Mouse (Mus musculus) macrophage (primary cell): Measurements from ENCODE around the gene Camk2n1. TPM values are rescaled to one million over a fixed set of nuclear protein-coding genes. Genes with fewer than 3 reads are reported as not detected.
"Not testable (repeated sequence)": the region's sequence is repeated elsewhere in the genome, so short reads cannot be mapped to it uniquely, and the experiment has no call there.

Experiments
- H3K27ac ChIP-seq: fragments of 350-480 bp; formaldehyde crosslinking; 2 replicates; pipeline ENCODE4 v1.9.0; 2021
- H3K36me3 ChIP-seq: fragments of 350-480 bp; formaldehyde crosslinking; 2 replicates; pipeline ENCODE4 v1.9.0; 2021; ENCODE audit errors: inconsistent target
- H3K4me3 ChIP-seq: fragments of 350-480 bp; formaldehyde crosslinking; 2 replicates; pipeline ENCODE4 v1.9.0; 2021; ENCODE audit errors: inconsistent target
- H3K79me2 ChIP-seq: fragments of 350-480 bp; formaldehyde crosslinking; 2 replicates; pipeline ENCODE4 v1.9.0; 2021; ENCODE audit errors: inconsistent target
- WGBS: methylation state at CpG from one replicate; pipeline ENCODE4 v1.1.7; 2026; ENCODE audit warnings: inconsistent platforms; ENCODE audit not compliant: missing documents; 5-methylcytosine and 5-hydroxymethylcytosine counted together
- polyA plus RNA-seq: library from polyadenylated mRNA; stranded (reverse); fragments of 250-400 nt; gene quantifications from 3 replicates; pipeline ENCODE4 v1.2.4, GENCODE M21; 2018; ENCODE audit warnings: inconsistent platforms
- total RNA-seq, 78 experiments: library from RNA; depleted of rRNA; stranded (reverse); fragments of 250-400 nt; gene quantifications; 1 replicate in 9 of 78; 2 replicates in 24 of 78; 3 replicates in 43 of 78; 4 replicates in 2 of 78; pipeline ENCODE4 v1.2.4; 2018; ENCODE audit warnings: inconsistent platforms in 56 of 78

Camk2n1 gene
- under 1 TPM in 5 of 26 experiments, not detected in 21; 0.17 to 0.41 (median 0.33) TPM for total RNA-seq (2018; cell fraction: chromatin; rRNA removed)
- under 1 TPM in 3 of 26 experiments, not detected in 23; 0.03 to 0.10 (median 0.09) TPM for total RNA-seq (2018; cell fraction: cytosol; rRNA removed)
- under 1 TPM in 6 of 26 experiments, not detected in 20; 0.12 to 0.65 (median 0.27) TPM for total RNA-seq (2018; cell fraction: nucleus; rRNA removed)
- not detected in 3 replicates for polyA plus RNA-seq

GRCm38 (mm10) chr4:138453753-138454570 is at the start of gene Camk2n1:
Gene Camk2n1 (plus strand): TSS chr4:138454314.
- Histone ChIP-seq H3K36me3 (no peaks in the 10 kb centered on the region), H3K27ac (no peak within 1 kb of the TSS), H3K4me3 (no peak within 1 kb of the TSS), H3K79me2 (no peaks in the 10 kb centered on the region)
- 2% methylated on average over 32 of the region's 64 CpGs for WGBS

- 12% methylated on average over 2 of the region's 2 CpGs for WGBS
- H3K27ac ChIP-seq: no peak overlapping the region
- no peaks in the 10 kb centered on the region for H3K79me2 ChIP-seq
- H3K4me3 ChIP-seq: no peak overlapping the region
- no peaks in the 10 kb centered on the region for H3K36me3 ChIP-seq
These were observed 49.3 kb upstream of the Camk2n1 start for GRCm38 (mm10) chr4:138404806-138405205.

- 28% methylated on average over 7 of the region's 13 CpGs for WGBS
- no peaks in the 10 kb centered on the region for H3K36me3 ChIP-seq
- H3K79me2 ChIP-seq: no peaks in the 10 kb centered on the region
- H3K4me3 ChIP-seq: no peak overlapping the region
- no peak overlapping the region for H3K27ac ChIP-seq
These were observed 46.5 kb upstream of the Camk2n1 start for GRCm38 (mm10) chr4:138407479-138408194.

- no peaks in the 10 kb centered on the region for H3K79me2 ChIP-seq
- no peaks in the 10 kb centered on the region for H3K36me3 ChIP-seq
- WGBS: 95% methylated on average over 5 of the region's 5 CpGs
- no peak overlapping the region for H3K27ac ChIP-seq
- H3K4me3 ChIP-seq: no peak overlapping the region
These were observed 43.1 kb upstream of the Camk2n1 start for GRCm38 (mm10) chr4:138411011-138411410.

DNA sequence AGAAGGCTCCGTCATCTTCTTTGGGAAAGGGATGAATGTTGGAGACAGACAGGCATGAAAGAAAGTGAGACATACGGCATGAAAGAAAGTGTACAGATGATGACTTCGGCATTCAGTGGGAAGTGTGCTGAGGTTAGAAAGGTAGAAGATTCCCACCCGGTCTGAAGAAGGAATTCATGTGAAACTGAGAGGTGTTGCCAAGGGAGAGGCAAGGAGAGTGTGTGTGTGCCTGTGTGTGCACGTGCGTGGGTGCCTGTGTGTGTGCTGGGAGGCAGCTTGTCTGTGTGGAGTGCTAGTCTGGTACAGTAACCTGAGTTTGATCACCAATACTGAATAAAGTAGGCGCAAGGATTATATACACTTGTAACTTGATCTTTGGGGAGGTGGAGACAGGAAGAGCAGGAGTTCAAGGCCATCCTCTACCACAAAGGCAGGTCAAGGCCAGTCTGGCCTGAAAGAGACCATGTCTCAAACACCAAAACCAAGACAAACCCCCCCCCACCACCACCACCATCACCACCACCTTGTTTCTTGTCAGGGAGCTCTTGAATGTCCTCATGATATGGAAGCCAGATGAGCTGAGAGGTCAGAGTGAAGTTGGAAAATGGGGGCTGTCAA is 42.5 kb upstream of the Camk2n1 start:
- 91% methylated on average over 7 of the region's 7 CpGs for WGBS
- Histone ChIP-seq H3K27ac (no peak overlapping the region), H3K36me3 (no peaks in the 10 kb centered on the region), H3K79me2 (no peaks in the 10 kb centered on the region), H3K4me3 (no peak overlapping the region)

- H3K27ac ChIP-seq: no peak overlapping the region
These were observed 39.4 kb upstream of the Camk2n1 start for GRCm38 (mm10) chr4:138414725-138415124.

GRCm38 (mm10) chr4:138415991-138416390 is 38.1 kb upstream of the Camk2n1 start:
- H3K27ac ChIP-seq: no peak overlapping the region
- no peaks in the 10 kb centered on the region for H3K36me3 ChIP-seq
- 77% methylated on average over 3 of the region's 3 CpGs for WGBS
- H3K4me3 ChIP-seq: no peak overlapping the region
- H3K79me2 ChIP-seq: no peaks in the 10 kb centered on the region

More at GRCm38 (mm10) chr4:138414725-138415124, 39.4 kb upstream of the Camk2n1 start:
- H3K4me3 ChIP-seq: no peak overlapping the region
- H3K36me3 ChIP-seq: no peaks in the 10 kb centered on the region
- H3K79me2 ChIP-seq: no peaks in the 10 kb centered on the region
- 46% methylated on average over 3 of the region's 6 CpGs for WGBS

GRCm38 (mm10) chr4:138416414-138416813 is 37.7 kb upstream of the Camk2n1 start:
- no peak overlapping the region for H3K4me3 ChIP-seq
- no peaks in the 10 kb centered on the region for H3K36me3 ChIP-seq
- no peaks in the 10 kb centered on the region for H3K79me2 ChIP-seq
- no peak overlapping the region for H3K27ac ChIP-seq
- WGBS: 86% methylated on average over 5 of the region's 5 CpGs

GRCm38 (mm10) chr4:138417882-138418281 is 36.2 kb upstream of the Camk2n1 start:
- no peak overlapping the region for H3K27ac ChIP-seq
- no peaks in the 10 kb centered on the region for H3K36me3 ChIP-seq
- no peaks in the 10 kb centered on the region for H3K79me2 ChIP-seq
- no peak overlapping the region for H3K4me3 ChIP-seq
- WGBS: 68% methylated on average over 4 of the region's 4 CpGs

DNA sequence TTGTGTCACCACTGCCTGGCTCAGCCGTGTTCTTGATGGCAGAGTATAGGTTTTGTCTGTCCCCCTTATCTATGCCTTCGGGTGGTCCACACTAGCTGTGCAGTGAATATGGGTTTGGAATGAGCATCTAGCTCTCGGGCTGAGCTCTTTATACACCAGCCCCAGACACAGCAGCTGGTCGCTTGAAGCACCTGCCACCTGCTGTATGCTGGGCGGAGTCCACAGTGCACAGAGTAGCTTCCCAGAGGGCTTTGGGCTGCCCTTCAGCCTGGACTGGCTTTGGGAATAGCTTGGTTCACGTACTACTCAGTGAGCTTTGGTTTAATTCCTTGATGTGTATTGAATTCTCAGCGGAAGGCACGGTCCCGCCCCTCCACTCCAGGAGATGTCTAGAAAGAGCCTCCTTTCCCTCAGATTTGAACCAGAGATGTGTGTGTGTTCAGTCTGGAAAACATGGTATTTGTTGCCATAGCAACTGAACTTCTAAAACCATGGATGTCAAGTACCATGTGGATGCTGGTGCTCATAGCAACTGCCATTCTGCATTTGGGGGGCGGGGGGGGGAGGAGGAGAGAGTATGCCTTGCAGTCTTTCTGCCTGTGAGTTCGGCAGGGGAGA is 35.7 kb upstream of the Camk2n1 start:
- WGBS: 69% methylated on average over 11 of the region's 11 CpGs
- Histone ChIP-seq H3K79me2 (no peaks in the 10 kb centered on the region), H3K27ac (no peak overlapping the region), H3K4me3 (no peak overlapping the region), H3K36me3 (no peaks in the 10 kb centered on the region)

DNA sequence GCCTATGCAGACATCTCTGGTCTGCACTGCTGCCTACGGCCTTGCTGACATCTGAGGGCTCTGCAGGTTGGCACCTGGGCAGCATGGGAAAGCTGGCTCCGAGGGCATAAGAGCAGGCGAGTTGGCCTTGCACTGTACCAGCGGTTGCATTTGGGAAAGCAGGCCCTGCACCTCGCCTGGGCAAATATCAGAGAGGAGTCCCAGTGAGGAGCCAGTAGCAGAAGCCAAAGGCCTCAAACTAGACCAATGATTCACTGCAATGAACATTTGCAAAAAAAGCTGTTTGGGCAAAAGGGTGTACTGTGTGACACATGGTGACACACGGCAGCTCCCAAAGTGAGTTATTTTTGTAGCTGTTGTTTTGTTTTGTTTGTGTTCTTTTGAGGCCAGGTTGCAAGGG is 29.1 kb upstream of the Camk2n1 start:
- H3K4me3 ChIP-seq: no peak overlapping the region
- H3K79me2 ChIP-seq: no peaks in the 10 kb centered on the region
- 89% methylated on average over 5 of the region's 6 CpGs for WGBS
- H3K36me3 ChIP-seq: no peaks in the 10 kb centered on the region
- no peak overlapping the region for H3K27ac ChIP-seq

- H3K36me3 ChIP-seq, H3K27ac ChIP-seq, H3K79me2 ChIP-seq, H3K4me3 ChIP-seq: not testable (repeated sequence)
- WGBS: 97% methylated on average over 10 of the region's 14 CpGs
These were observed 28.5 kb upstream of the Camk2n1 start for GRCm38 (mm10) chr4:138425604-138426003.

GRCm38 (mm10) chr4:138426778-138427705 is 27.1 kb upstream of the Camk2n1 start:
- Histone ChIP-seq H3K79me2 (no peaks in the 10 kb centered on the region), H3K27ac (no peak overlapping the region), H3K4me3 (no peak overlapping the region), H3K36me3 (no peaks in the 10 kb centered on the region)
- whole genome bisulfite sequencing: 33% methylated on average over 22 of the region's 22 CpGs
